Mouse (Mus musculus): ENCODE measurements around the gene Ext2. TPM values are rescaled to one million over a fixed set of nuclear protein-coding genes. Genes with fewer than 3 reads are reported as not detected.

Gene Ext2
- polyA plus RNA-seq, 1 experiment from 2014 or later: 76.4 TPM

DNA sequence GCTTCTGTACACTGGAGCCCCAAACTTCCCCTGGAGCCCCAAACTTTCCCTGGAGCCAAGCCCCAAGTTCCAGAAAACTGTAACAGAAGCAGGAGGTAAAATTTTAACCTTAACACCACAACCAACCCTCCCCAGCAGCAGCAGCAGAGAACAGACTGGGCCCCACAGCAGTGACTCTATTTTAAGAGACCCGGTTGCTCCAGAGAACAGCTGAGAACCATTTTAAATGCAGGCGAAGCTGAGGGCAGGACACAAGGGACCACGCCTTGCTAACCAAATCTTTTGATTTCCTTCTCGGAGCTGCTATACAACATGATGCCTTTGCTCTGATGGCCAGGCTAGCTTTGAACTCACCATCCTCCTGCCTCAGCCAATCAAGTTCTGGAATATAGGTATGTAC, 51.5 kb downstream of the Ext2 start:
- Histone ChIP-seq H3K27me3 (replicated peaks) (no peaks in the 10 kb centered on the region), H3K4me3 (no peak overlapping the region), H3K9me3 (no peaks in the 10 kb centered on the region), H3K4me1 (peaks cover 11% of the 10 kb centered on the region), H3K9ac (no peak overlapping the region), H3K4me2 (no peak overlapping the region), H3K27ac (no peak overlapping the region), H3K36me3 (replicated peaks) (0 out of 2 replicates have a peak, but pooled peaks cover 4% of the 10 kb centered on the region)
- WGBS: 81% methylated on average over 4 of the region's 4 CpGs
- ATAC-seq (replicated peaks): no peak

DNA sequence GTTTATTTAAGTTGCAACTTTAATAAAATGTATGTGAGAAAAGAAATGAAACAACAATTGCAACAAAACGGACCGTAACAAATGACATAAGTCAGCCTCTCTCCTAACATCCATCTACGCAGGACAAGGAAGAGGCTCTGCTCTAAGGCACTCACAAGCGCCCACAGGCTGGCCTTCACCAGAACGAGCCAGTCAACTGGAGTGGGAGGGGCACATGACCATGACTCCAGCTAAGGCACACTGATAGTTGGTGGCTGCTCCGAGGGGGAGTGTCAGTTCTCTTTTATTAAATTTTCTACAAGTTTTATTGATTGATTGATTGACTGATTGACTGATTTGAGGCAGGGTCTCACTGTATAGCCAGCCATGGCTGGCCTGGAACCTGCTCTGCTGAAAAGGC, 52.5 kb downstream of the Ext2 start:
- H3K9me3 ChIP-seq: no peaks in the 10 kb centered on the region
- no peak overlapping the region for H3K4me2 ChIP-seq
- 85% methylated on average over 6 of the region's 6 CpGs for WGBS
- peaks cover 11% of the 10 kb centered on the region for H3K4me1 ChIP-seq
- no peaks in the 10 kb centered on the region for H3K27me3 ChIP-seq (replicated peaks)
- no peak overlapping the region for H3K27ac ChIP-seq
- H3K4me3 ChIP-seq: no peak overlapping the region
- no peak for ATAC-seq (replicated peaks)
- 0 out of 2 replicates have a peak, but pooled peaks cover 4% of the 10 kb centered on the region for H3K36me3 ChIP-seq (replicated peaks)
- H3K9ac ChIP-seq: no peak overlapping the region

DNA sequence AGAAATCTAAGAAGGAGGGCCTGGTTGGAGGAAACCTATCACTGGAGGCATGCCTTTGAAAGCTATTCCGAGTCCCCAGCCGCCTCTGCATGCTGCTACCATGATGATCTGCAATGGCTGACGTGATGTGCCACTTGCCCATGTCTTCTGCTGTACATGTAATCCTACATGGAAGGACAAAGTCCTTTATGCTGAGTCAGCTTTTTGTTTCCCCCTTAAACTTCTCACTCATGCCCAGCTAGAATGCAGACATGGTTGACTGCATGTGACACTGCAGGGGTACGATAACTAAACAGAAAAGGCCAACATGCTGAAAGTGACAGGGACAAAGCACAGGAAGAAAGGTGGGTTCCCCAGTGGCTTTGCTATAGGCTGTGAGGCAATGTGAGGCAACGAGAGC, 56.6 kb downstream of the Ext2 start:
- H3K36me3 ChIP-seq (replicated peaks): peaks cover 9% of the 10 kb centered on the region; the same call in 1 of the 2 replicates
- no peak overlapping the region for H3K27ac ChIP-seq
- no peak overlapping the region for H3K4me2 ChIP-seq
- no peak overlapping the region for H3K4me3 ChIP-seq
- H3K4me1 ChIP-seq: no peaks in the 10 kb centered on the region
- no peak overlapping the region for H3K9ac ChIP-seq
- H3K9me3 ChIP-seq: no peaks in the 10 kb centered on the region
- 85% methylated on average over 5 of the region's 5 CpGs for WGBS
- H3K27me3 ChIP-seq (replicated peaks): no peaks in the 10 kb centered on the region
- ATAC-seq (replicated peaks): no peak

DNA sequence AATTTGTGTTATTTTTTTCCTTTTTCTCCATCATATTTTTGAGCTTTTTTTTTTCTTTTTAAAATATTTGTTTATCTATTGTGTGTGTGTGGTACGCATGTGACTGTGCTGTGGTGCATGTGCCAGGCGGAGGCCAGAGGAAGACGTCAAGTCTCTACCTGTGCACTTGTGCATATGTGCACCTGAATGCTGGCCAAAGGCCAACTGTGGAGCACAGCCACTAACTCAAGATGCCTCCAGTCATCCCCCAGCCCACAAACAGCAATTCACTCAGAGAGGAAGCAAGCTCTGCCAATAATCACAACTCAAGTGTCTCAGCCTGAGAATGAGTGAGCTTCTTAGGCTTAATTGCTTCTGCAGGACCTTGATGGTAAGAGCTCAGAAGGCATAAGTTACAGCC, 58.2 kb downstream of the Ext2 start:
- Histone ChIP-seq H3K27me3 (replicated peaks) (no peaks in the 10 kb centered on the region), H3K4me2 (no peak overlapping the region), H3K36me3 (replicated peaks) (peaks cover 8% of the 10 kb centered on the region; the same call in 1 of the 2 replicates), H3K4me1 (no peaks in the 10 kb centered on the region), H3K27ac (no peak overlapping the region), H3K9ac (no peak overlapping the region), H3K4me3 (no peak overlapping the region), H3K9me3 (no peaks in the 10 kb centered on the region)
- WGBS: 93% methylated on average over 3 of the region's 3 CpGs
- no peak for ATAC-seq (replicated peaks)

DNA sequence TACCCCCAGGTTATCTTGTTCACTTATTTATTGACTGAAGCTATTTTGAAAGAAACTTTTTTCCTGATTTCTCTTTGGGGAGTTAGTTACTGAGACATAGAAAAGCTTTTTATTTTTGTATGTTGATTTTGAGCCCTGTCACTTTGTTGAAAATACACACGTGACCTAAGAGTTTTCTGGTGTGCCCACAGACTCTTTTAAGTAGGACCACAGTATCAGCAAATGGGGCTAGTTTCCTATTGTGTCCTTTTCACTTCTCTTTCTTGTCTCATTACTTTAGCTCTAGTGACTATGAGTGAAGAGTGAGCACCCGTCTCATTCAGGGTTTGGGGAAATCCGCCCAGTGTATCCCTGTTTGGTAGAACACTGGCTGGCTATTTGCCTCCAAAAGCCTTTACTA, 62.0 kb downstream of the Ext2 start:
- no peak for ATAC-seq (replicated peaks)
- no peak overlapping the region for H3K9ac ChIP-seq
- H3K36me3 ChIP-seq (replicated peaks): peaks cover 5% of the 10 kb centered on the region; the same call in 1 of the 2 replicates
- H3K4me3 ChIP-seq: no peak overlapping the region
- WGBS: 71% methylated on average over 3 of the region's 3 CpGs
- no peaks in the 10 kb centered on the region for H3K4me1 ChIP-seq
- no peaks in the 10 kb centered on the region for H3K27me3 ChIP-seq (replicated peaks)
- H3K27ac ChIP-seq: no peak overlapping the region
- H3K9me3 ChIP-seq: no peaks in the 10 kb centered on the region
- no peak overlapping the region for H3K4me2 ChIP-seq

DNA sequence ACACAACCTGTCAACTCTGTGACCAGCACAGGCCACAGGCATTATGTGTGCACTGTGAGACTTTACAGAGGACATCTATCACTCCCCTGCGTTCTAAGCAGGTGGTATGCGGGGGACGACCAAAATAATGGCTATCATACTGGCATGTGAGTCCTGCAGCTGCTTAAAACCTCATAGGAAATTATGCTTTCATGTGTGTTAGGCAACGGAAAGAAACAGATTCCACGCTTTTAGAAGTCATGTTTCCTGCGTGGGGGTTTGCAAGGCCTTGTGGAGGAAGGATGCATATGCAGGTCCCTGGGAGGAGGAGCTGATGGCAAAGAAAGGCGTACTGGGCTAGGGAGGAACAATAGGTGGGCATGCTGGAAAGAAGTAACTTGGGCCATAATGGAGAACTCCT, 63.2 kb downstream of the Ext2 start:
- Histone ChIP-seq H3K9ac (no peak overlapping the region), H3K27ac (no peak overlapping the region), H3K4me2 (no peak overlapping the region), H3K9me3 (no peaks in the 10 kb centered on the region), H3K27me3 (replicated peaks) (no peaks in the 10 kb centered on the region), H3K4me3 (no peak overlapping the region), H3K36me3 (replicated peaks) (peaks cover 5% of the 10 kb centered on the region; the same call in 1 of the 2 replicates), H3K4me1 (no peaks in the 10 kb centered on the region)
- 67% methylated on average over 7 of the region's 7 CpGs for WGBS
- ATAC-seq (replicated peaks): no peak

DNA sequence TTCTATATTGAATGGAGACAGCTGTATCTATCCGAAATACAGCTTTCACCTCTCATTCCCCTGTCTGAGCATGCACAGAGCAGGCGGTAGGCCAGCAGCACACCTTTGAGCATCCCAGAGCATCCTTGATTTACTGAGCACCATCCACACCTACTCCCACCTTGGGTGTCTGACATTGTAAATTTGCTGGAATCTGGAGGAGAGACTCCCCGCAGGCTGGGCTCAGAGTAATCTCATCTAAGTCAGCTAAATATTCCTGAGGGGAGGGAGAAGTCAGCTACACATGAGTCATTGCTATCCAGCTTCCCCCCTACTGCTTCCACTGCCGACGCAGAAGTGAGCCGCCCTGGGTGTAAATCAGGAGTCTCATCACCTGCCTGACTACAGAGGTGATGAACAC, 64.1 kb downstream of the Ext2 start:
- no peak for ATAC-seq (replicated peaks)
- no peak overlapping the region for H3K4me3 ChIP-seq
- no peak overlapping the region for H3K27ac ChIP-seq
- H3K4me1 ChIP-seq: no peaks in the 10 kb centered on the region
- WGBS: 75% methylated on average over 6 of the region's 6 CpGs
- peaks cover 5% of the 10 kb centered on the region; the same call in 1 of the 2 replicates for H3K36me3 ChIP-seq (replicated peaks)
- H3K9me3 ChIP-seq: no peaks in the 10 kb centered on the region
- H3K9ac ChIP-seq: no peak overlapping the region
- H3K27me3 ChIP-seq (replicated peaks): no peaks in the 10 kb centered on the region
- no peak overlapping the region for H3K4me2 ChIP-seq

DNA sequence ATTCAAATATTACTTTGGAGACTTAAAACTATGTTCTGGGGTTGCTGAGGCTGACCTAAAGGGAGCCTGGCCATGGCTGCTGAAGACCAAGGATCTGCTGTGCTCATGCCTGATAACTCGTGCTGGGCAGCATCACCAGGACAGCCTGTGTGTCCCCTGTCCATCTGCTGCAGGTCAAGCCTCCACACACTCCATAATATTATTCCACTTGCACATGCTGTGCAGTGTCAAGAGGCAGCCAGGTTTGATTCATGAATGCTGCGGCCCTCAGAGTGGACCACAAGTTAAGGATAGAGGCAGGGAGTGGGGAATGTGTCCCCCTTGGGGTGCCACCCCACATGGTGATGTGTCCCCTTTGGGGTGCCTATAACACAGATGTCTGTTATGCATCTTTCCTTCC, 68.0 kb downstream of the Ext2 start:
- H3K36me3 ChIP-seq (replicated peaks): no peaks in the 10 kb centered on the region
- H3K27ac ChIP-seq: no peak overlapping the region
- H3K9ac ChIP-seq: no peak overlapping the region
- H3K27me3 ChIP-seq (replicated peaks): no peaks in the 10 kb centered on the region
- no peak overlapping the region for H3K4me3 ChIP-seq
- no peaks in the 10 kb centered on the region for H3K9me3 ChIP-seq
- WGBS: 93% methylated on average over 2 of the region's 2 CpGs
- no peak overlapping the region for H3K4me2 ChIP-seq
- H3K4me1 ChIP-seq: no peaks in the 10 kb centered on the region
- ATAC-seq (replicated peaks): no peak

DNA sequence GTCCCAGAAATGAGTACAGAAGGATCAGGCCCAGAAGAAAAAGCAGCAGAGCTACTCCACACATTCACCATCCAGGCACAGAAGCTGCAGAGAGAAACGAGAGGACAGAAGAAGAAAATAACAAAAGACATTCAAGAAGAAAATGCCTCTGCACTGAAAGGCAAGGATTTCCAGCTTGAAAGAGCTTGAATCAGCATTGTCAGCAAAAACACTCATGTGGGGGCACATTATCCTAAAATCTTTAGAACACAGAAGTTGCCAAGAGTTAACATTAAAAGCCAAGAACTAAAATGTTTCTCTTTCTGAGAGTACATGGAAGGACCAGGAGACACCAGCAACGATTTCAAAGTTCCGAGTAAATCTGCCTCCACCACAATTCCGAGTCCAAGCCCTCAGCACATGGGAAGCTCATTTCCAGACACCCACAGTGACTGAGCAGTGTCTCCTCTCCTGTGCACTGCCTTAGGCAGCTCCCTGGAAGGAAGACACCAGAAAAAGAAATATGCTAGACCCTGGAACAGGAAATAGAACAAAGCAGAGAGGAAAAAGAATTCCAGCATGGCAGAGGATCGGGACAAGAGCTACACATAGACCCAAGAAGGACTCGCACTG, 69.1 kb downstream of the Ext2 start:
- no peaks in the 10 kb centered on the region for H3K27me3 ChIP-seq (replicated peaks)
- 60% methylated on average over 6 of the region's 6 CpGs for WGBS

DNA sequence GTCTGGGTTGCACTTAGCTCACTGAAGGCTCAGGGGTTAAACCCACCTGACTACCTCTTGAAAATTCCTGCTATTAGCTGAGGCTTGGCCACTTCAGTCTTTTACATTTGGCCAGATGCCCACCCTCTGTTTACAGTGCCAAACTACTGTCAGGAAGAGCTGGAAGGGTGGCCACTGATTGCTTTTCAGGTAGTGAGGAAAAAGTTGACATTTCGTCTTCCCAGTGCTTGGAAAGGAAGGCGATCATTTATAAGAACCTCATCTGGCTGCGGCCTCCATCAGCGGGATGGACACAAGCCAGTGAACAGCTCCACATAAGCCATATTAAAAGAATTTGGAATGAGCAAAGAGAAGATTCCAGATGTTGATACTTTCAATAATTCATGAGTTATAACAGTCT, 72.7 kb downstream of the Ext2 start:
- Histone ChIP-seq H3K9ac (no peak overlapping the region), H3K4me1 (peaks cover 11% of the 10 kb centered on the region), H3K4me2 (no peak overlapping the region), H3K27ac (no peak overlapping the region), H3K36me3 (replicated peaks) (no peaks in the 10 kb centered on the region), H3K27me3 (replicated peaks) (no peaks in the 10 kb centered on the region), H3K9me3 (no peaks in the 10 kb centered on the region), H3K4me3 (no peak overlapping the region)
- ATAC-seq (replicated peaks): no peak
- WGBS: 92% methylated on average over 4 of the region's 4 CpGs

More for the DNA sequence above, 69.1 kb downstream of the Ext2 start:
- Histone ChIP-seq H3K4me1 (no peaks in the 10 kb centered on the region), H3K4me3 (no peak overlapping the region), H3K4me2 (no peak overlapping the region), H3K36me3 (replicated peaks) (no peaks in the 10 kb centered on the region), H3K9ac (no peak overlapping the region), H3K9me3 (no peaks in the 10 kb centered on the region), H3K27ac (no peak overlapping the region)
- ATAC-seq (replicated peaks): no peak

DNA sequence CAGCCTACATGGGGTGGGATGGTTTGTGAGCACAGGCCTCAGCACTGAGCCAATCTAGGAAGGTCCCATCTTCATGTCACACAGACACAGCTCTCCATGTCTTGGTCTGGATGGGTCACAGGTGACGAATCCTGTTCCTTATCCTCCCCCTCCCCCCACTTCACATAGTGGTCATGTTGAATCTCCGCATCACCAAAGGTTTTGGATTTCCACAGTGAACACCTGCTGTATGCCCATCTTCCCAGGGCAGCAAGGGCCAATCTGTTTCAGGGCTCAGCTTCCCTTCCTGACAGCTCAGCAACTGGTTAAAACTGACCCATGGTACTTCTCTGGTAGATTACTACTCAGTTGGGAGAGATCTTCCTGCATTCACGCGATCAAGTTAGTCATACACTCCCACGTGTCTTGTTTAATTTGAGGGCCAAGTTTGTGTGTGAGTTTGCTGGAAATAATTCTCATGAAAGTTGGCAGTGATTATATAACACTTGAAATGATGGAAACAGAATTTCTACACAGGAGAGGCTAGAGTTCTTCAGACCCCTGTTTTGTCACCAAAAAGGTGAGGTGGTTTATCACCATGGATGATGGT, 74.7 kb downstream of the Ext2 start:
- no peak overlapping the region for H3K4me3 ChIP-seq
- no peaks in the 10 kb centered on the region for H3K9me3 ChIP-seq
- ATAC-seq (replicated peaks): no peak
- no peak overlapping the region for H3K9ac ChIP-seq
- H3K27ac ChIP-seq: no peak overlapping the region
- no peaks in the 10 kb centered on the region for H3K27me3 ChIP-seq (replicated peaks)
- peaks cover 20% of the 10 kb centered on the region for H3K4me1 ChIP-seq
- WGBS: 96% methylated on average over 5 of the region's 5 CpGs
- no peaks in the 10 kb centered on the region for H3K36me3 ChIP-seq (replicated peaks)
- no peak overlapping the region for H3K4me2 ChIP-seq

DNA sequence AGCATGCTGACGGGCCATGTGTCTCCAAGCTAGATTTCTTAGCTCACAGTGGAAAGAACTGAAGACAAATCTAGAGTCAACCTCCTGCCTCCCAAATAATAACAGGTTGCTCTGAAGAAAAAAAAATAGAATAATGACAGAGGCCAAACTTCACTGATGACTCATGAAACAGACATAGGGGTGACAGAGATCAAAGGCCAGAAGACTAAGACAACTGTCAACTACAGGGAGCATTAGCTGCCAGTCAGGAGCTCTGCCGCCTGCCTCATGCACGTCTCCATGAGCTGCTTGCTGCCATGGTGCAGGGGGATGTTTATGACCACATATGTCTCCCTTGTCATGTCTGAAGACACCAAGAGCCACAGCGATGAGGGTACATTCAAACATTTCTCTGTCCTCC, 75.7 kb downstream of the Ext2 start:
- H3K9ac ChIP-seq: no peak overlapping the region
- no peak for ATAC-seq (replicated peaks)
- peaks cover 20% of the 10 kb centered on the region for H3K4me1 ChIP-seq
- 86% methylated on average over 4 of the region's 4 CpGs for WGBS
- H3K27ac ChIP-seq: no peak overlapping the region
- no peaks in the 10 kb centered on the region for H3K9me3 ChIP-seq
- no peak overlapping the region for H3K4me3 ChIP-seq
- no peak overlapping the region for H3K4me2 ChIP-seq
- no peaks in the 10 kb centered on the region for H3K36me3 ChIP-seq (replicated peaks)
- H3K27me3 ChIP-seq (replicated peaks): no peaks in the 10 kb centered on the region

DNA sequence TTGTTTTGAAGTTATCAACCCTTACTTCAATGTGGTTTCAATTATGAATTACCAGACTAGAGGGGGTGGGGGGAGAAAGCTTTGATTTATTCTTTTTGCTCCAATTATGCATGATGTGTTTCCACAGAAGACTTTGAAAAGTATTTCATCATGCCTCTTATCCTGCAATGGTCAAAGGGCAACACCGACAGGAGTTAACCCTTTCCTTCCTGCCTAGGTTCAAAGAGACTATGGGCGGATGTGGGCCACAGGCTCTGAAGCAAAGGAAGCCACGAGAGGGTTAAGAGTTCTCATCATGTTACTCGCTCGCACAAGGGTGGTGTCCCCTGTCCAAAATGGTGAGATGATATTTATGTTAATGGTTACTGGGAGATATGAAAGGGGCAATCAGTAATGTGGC, 76.2 kb downstream of the Ext2 start:
- no peaks in the 10 kb centered on the region for H3K27me3 ChIP-seq (replicated peaks)
- no peaks in the 10 kb centered on the region for H3K36me3 ChIP-seq (replicated peaks)
- H3K27ac ChIP-seq: no peak overlapping the region
- 82% methylated on average over 5 of the region's 5 CpGs for WGBS
- no peak overlapping the region for H3K4me2 ChIP-seq
- no peaks in the 10 kb centered on the region for H3K9me3 ChIP-seq
- H3K9ac ChIP-seq: no peak overlapping the region
- H3K4me3 ChIP-seq: no peak overlapping the region
- peaks cover 22% of the 10 kb centered on the region for H3K4me1 ChIP-seq
- no peak for ATAC-seq (replicated peaks)

Data from midbrain, embryonic 15.5 days (tissue).